Mouse (Mus musculus): ENCODE data around the gene Tfdp2. TPM values are rescaled to one million over a fixed set of nuclear protein-coding genes. Genes with fewer than 3 reads are reported as not detected.
A peak's percentile ranks its signal among the peaks of the same experiment; 100 is the strongest.
"Not testable (repeated sequence)": the region's sequence is repeated elsewhere in the genome, so short reads cannot be mapped to it uniquely, and the experiment has no call there.

Tfdp2 gene
- polyA plus RNA-seq, 1 experiment, result 59.5 TPM

- no peak for TF ChIP-seq EP300 (IDR thresholded peaks at IDR 0.05; ENCODE audit: insufficient read depth, low read depth, low read length)
- no peak for TF ChIP-seq CTCF (IDR thresholded peaks at IDR 0.05; ENCODE audit: low read depth, low read length)
- no peak for TF ChIP-seq POLR2A (IDR thresholded peaks at IDR 0.05; ENCODE audit: insufficient read depth, low read length)
- Histone ChIP-seq H3K4me3 (ENCODE audit: low read depth, low read length) (no peak overlapping the region), H3K27ac (ENCODE audit: insufficient read depth, low read length) (no peak overlapping the region), H3K4me1 (ENCODE audit: control insufficient read depth, insufficient read depth, low read length) (no peaks in the 10 kb centered on the region), H3K9me3 (replicated peaks; ENCODE audit: control insufficient read depth, insufficient read depth, low read length, poor library complexity, severe bottlenecking) (no peaks in the 10 kb centered on the region), H3K27me3 (ENCODE audit: control insufficient read depth, insufficient read depth, low read length, poor library complexity, severe bottlenecking) (no peaks in the 10 kb centered on the region), H3K36me3 (ENCODE audit: control insufficient read depth, insufficient read depth, low read length, poor library complexity, severe bottlenecking) (peaks cover 19% of the 10 kb centered on the region), H3K9ac (ENCODE audit: low read depth, poor library complexity, severe bottlenecking) (no peak overlapping the region)
Measured at GRCm38 (mm10) chr9:96345750-96346149, 149.7 kb downstream of the Tfdp2 start.

- no peak overlapping the region for H3K9ac ChIP-seq (ENCODE audit: low read depth, poor library complexity, severe bottlenecking)
- H3K36me3 ChIP-seq (ENCODE audit: control insufficient read depth, insufficient read depth, low read length, poor library complexity, severe bottlenecking), result peaks cover 6% of the 10 kb centered on the region; the same call in 1 of the 2 replicates
- peaks cover 2% of the 10 kb centered on the region for H3K4me1 ChIP-seq (ENCODE audit: control insufficient read depth, insufficient read depth, low read length)
- no peak overlapping the region for H3K4me3 ChIP-seq (ENCODE audit: low read depth, low read length)
- H3K27ac ChIP-seq (ENCODE audit: insufficient read depth, low read length), result 0 out of 2 replicates have a peak overlapping the region, but pooled peaks have one; percentile 45
- H3K27me3 ChIP-seq (ENCODE audit: control insufficient read depth, insufficient read depth, low read length, poor library complexity, severe bottlenecking), result no peaks in the 10 kb centered on the region
- H3K9me3 ChIP-seq (replicated peaks; ENCODE audit: control insufficient read depth, insufficient read depth, low read length, poor library complexity, severe bottlenecking), result no peaks in the 10 kb centered on the region
- TF ChIP-seq EP300 (IDR thresholded peaks at IDR 0.05; ENCODE audit: insufficient read depth, low read depth, low read length), result no peak
- TF ChIP-seq POLR2A (IDR thresholded peaks at IDR 0.05; ENCODE audit: insufficient read depth, low read length), result no peak
- TF ChIP-seq CTCF (IDR thresholded peaks at IDR 0.05; ENCODE audit: low read depth, low read length), result no peak
Measured at GRCm38 (mm10) chr9:96348885-96349284, 152.8 kb downstream of the Tfdp2 start.

GRCm38 (mm10) chr9:96350010-96350409 lies 153.9 kb downstream of the Tfdp2 start:
- TF ChIP-seq POLR2A (IDR thresholded peaks at IDR 0.05; ENCODE audit: insufficient read depth, low read length) (no peak), CTCF (IDR thresholded peaks at IDR 0.05; ENCODE audit: low read depth, low read length) (peak; percentile 51)
- H3K27ac ChIP-seq (ENCODE audit: insufficient read depth, low read length), result peak overlapping the region; percentile 73
- peaks cover 2% of the 10 kb centered on the region for H3K4me1 ChIP-seq (ENCODE audit: control insufficient read depth, insufficient read depth, low read length)
- no peak overlapping the region for H3K9ac ChIP-seq (ENCODE audit: low read depth, poor library complexity, severe bottlenecking)
- H3K36me3 ChIP-seq (ENCODE audit: control insufficient read depth, insufficient read depth, low read length, poor library complexity, severe bottlenecking), result peaks cover 6% of the 10 kb centered on the region; the same call in 1 of the 2 replicates
- no peaks in the 10 kb centered on the region for H3K9me3 ChIP-seq (replicated peaks; ENCODE audit: control insufficient read depth, insufficient read depth, low read length, poor library complexity, severe bottlenecking)
- no peak overlapping the region for H3K4me3 ChIP-seq (ENCODE audit: low read depth, low read length)
- no peaks in the 10 kb centered on the region for H3K27me3 ChIP-seq (ENCODE audit: control insufficient read depth, insufficient read depth, low read length, poor library complexity, severe bottlenecking)

- Histone ChIP-seq H3K9ac (ENCODE audit: low read depth, poor library complexity, severe bottlenecking) (no peak overlapping the region), H3K36me3 (ENCODE audit: control insufficient read depth, insufficient read depth, low read length, poor library complexity, severe bottlenecking) (peaks cover 4% of the 10 kb centered on the region; the same call in 1 of the 2 replicates), H3K27me3 (ENCODE audit: control insufficient read depth, insufficient read depth, low read length, poor library complexity, severe bottlenecking) (no peaks in the 10 kb centered on the region), H3K4me3 (ENCODE audit: low read depth, low read length) (no peak overlapping the region), H3K27ac (ENCODE audit: insufficient read depth, low read length) (peak overlapping the region; percentile 73), H3K9me3 (replicated peaks; ENCODE audit: control insufficient read depth, insufficient read depth, low read length, poor library complexity, severe bottlenecking) (no peaks in the 10 kb centered on the region), H3K4me1 (ENCODE audit: control insufficient read depth, insufficient read depth, low read length) (peaks cover 2% of the 10 kb centered on the region)
- no peak for TF ChIP-seq EP300 (IDR thresholded peaks at IDR 0.05; ENCODE audit: insufficient read depth, low read depth, low read length)
- no peak for TF ChIP-seq POLR2A (IDR thresholded peaks at IDR 0.05; ENCODE audit: insufficient read depth, low read length)
- TF ChIP-seq CTCF (IDR thresholded peaks at IDR 0.05; ENCODE audit: low read depth, low read length), result no peak
Measured at GRCm38 (mm10) chr9:96350476-96350875, 154.4 kb downstream of the Tfdp2 start.

- not testable (repeated sequence) for H3K27ac ChIP-seq (ENCODE audit: insufficient read depth, low read length); H3K4me3 ChIP-seq (ENCODE audit: low read depth, low read length); H3K36me3 ChIP-seq (ENCODE audit: control insufficient read depth, insufficient read depth, low read length, poor library complexity, severe bottlenecking); H3K4me1 ChIP-seq (ENCODE audit: control insufficient read depth, insufficient read depth, low read length); H3K9ac ChIP-seq (ENCODE audit: low read depth, poor library complexity, severe bottlenecking); H3K9me3 ChIP-seq (replicated peaks; ENCODE audit: control insufficient read depth, insufficient read depth, low read length, poor library complexity, severe bottlenecking); H3K27me3 ChIP-seq (ENCODE audit: control insufficient read depth, insufficient read depth, low read length, poor library complexity, severe bottlenecking)
Measured at GRCm38 (mm10) chr9:96351771-96352170, 155.7 kb downstream of the Tfdp2 start.

GRCm38 (mm10) chr9:96353121-96353769 lies 157.2 kb downstream of the Tfdp2 start:
- no peaks in the 10 kb centered on the region for H3K27me3 ChIP-seq (ENCODE audit: control insufficient read depth, insufficient read depth, low read length, poor library complexity, severe bottlenecking)
- H3K9me3 ChIP-seq (replicated peaks; ENCODE audit: control insufficient read depth, insufficient read depth, low read length, poor library complexity, severe bottlenecking), result no peaks in the 10 kb centered on the region
- no peak overlapping the region for H3K4me3 ChIP-seq (ENCODE audit: low read depth, low read length)
- TF ChIP-seq CTCF (IDR thresholded peaks at IDR 0.05; ENCODE audit: low read depth, low read length) (no peak), EP300 (IDR thresholded peaks at IDR 0.05; ENCODE audit: insufficient read depth, low read depth, low read length) (no peak), POLR2A (IDR thresholded peaks at IDR 0.05; ENCODE audit: insufficient read depth, low read length) (no peak)
- H3K4me1 ChIP-seq (ENCODE audit: control insufficient read depth, insufficient read depth, low read length), result peaks cover 2% of the 10 kb centered on the region
- no peak overlapping the region for H3K27ac ChIP-seq (ENCODE audit: insufficient read depth, low read length)
- H3K36me3 ChIP-seq (ENCODE audit: control insufficient read depth, insufficient read depth, low read length, poor library complexity, severe bottlenecking), result no peaks in the 10 kb centered on the region; the same call in 1 of the 2 replicates
- H3K9ac ChIP-seq (ENCODE audit: low read depth, poor library complexity, severe bottlenecking), result no peak overlapping the region

Measured in ES-Bruce4 (cell line).